Mouse (Mus musculus): ENCODE measurements around the gene Kyat3. TPM values are rescaled to one million over a fixed set of nuclear protein-coding genes. Genes with fewer than 3 reads are reported as not detected.

The Kyat3 gene
- total RNA-seq, 2 experiments from 2014 or later = 2.8 to 3.3 TPM

Other genes starting within 250 kb of the Kyat3 start
- gene Gbp5, start 207.1 kb upstream of the Kyat3 start, total RNA-seq (2021) = 1 to 10 TPM; 1.2 to 1.4 TPM
- 1 to 10 TPM; 2.5 to 2.8 TPM for gene Gbp7, start 170.7 kb upstream of the Kyat3 start, total RNA-seq (2021)
- 1 to 10 TPM; 2.9 to 3.5 TPM for gene Gbp3, start 141.0 kb upstream of the Kyat3 start, total RNA-seq (2021)
- not detected for gene Gbp2b, start 106.2 kb upstream of the Kyat3 start, total RNA-seq (2021)
- gene Gbp2, start 80.4 kb upstream of the Kyat3 start, total RNA-seq (2021) = under 1 TPM; 0.77 to 0.90 TPM
- gene Gtf2b, start 64.0 kb downstream of the Kyat3 start, total RNA-seq (2021) = 10 to 100 TPM; 32.3 to 32.9 TPM
- gene Pkn2, start 181.0 kb downstream of the Kyat3 start, total RNA-seq (2021) = 10 to 100 TPM; 36.1 to 39.1 TPM